Mouse (Mus musculus): ENCODE data around the gene Nppb.

DNA sequence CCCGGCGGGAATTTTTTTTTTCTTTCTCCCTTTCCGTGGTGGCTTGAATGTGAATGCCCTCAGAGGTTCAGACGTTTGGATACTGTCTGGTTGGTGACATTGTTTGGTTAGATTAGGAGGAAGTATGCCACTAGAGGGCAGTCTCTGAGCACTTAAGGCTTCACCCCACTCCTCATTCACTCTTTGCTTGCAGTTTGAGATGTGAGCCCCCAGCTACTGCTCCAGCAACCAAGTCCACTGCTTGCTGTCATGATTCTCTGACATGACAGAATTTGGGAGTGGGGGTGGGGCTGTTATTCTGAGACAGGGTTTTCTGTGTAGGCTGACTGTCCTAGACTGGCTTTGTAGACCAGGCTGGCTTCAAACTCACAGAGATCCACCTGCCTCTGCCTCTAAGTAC is 32.0 kb upstream of the Nppb start:
- TF ChIP-seq GATA1 (IDR thresholded peaks at IDR 0.05; ENCODE audit: borderline replicate concordance, low read length) = no peak
- TF ChIP-seq FLI1 (IDR thresholded peaks at IDR 0.05; ENCODE audit: low read length) = no peak

Measured in megakaryocyte, embryonic 14.5 days (primary cell).